Mouse (Mus musculus) megakaryocyte, adult 5-6 weeks (primary cell): ENCODE measurements around the gene Kat7. TPM values are rescaled to one million over a fixed set of nuclear protein-coding genes. Genes with fewer than 3 reads are reported as not detected.

Experiments
- ATAC-seq: 2 replicates; pipeline ENCODE4 v1.8.0; 2016; ENCODE audit warnings: mild to moderate bottlenecking, inconsistent platforms; ENCODE audit not compliant: poor library complexity, severe bottlenecking
- total RNA-seq, 2 experiments: library from RNA; stranded (forward) in 1 of 2; stranded (reverse) in 1 of 2; fragments of 153-499, 151-499 nt in 1 of 2; fragments of 221-1000, 200-1000 nt in 1 of 2; gene quantifications; 2 replicates each; pipeline versions ENCODE4 v1.2.3 to v1.2.4; 2015 to 2017

The Kat7 gene
- total RNA-seq, 2 experiments from 2014 or later, result 69.1 to 78.8 TPM

DNA sequence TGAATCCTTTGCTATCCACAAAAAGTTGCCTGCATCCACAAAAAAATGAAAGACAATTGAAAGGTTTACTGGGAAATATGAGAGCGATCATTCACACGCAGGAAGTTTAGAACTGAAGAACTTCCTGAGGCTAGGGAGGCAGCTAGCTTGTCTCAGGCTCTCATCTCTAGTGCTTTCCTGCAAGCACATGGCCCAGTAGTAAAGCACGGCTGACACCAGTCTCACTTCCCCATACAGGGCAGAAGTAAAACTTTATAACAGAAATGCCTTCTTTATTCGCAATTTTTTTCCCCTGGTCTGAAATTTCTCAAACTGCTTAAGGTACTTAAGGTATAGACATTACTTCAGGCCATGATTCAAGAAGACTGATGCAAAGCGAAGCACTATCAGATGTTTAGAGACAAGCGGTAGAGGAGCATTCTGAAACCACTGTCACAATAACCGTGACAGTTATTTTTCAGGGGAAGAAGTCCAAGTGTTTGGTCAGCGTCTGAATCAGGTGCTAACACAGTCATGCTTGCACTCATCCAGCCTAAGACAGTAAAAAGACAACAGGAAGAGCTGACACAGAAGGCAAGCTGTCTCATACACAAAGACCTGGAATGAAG lies 16.9 kb downstream of the Kat7 start:
- ATAC-seq, result peak; percentile 81

DNA sequence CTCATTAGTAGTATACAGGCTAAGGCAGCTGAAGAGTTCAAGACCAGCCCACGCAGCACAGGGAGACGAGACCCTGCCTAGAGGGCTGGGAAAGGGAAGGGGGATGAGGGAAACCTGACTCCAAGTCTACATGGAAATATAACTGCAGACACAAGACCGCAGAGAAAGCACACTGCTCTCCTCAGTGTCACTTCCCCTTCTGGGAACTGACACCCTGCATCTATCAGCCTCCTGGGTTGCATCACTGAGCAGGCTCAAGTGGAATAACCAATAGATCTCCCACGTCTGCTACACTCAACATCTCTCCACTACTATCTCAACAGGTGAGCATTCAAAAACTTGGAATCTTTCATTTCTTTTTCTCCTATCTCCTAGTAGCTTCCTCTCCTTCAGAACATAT lies 18.0 kb downstream of the Kat7 start:
- ATAC-seq, result peak; percentile 88

DNA sequence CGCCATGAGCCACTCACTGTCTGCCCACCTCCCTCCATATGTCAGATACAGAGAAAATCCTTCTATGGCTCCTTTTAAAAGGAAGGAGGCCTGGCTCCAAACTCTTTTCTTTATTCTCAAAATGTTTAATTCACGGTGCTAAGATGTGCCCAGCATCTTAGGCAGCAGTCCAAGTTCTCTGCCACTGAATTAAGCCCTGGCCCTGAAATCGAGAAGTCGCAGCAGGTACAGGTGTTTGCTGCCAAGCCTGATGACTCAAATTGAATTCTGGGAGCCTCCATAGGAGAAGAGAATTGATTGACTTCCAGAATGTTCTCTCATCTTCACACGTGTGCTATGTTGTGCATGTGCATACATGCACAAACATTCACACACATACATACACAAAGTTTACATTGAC lies 27.7 kb downstream of the Kat7 start:
- ATAC-seq, result no peak

DNA sequence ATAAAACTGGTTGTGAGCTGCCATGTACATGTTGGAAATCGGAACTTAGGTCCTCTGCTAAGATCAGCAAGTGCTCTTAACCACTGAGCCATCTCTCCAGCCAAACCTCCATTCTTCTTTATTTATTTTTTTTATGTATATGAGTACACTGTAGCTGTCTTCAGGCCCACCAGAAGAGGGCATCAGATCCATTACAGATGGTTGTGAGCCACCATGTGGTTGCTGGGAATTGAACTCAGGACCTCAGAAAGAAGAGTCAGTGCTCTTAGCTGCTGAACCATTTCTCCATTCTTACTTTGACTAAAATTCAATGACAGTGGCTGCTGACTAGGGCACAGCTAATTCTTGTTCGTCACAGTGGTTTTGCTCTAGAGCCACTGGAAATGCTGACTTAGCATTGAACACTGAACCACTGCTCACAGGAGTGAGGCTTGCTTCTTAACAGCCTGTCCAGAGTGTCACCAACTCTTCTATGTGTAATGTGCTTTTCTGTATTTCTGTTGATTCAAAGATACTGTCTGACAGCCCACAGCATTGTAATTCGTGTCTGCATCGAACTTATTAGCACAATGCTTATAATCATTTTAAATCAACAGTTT lies 30.9 kb downstream of the Kat7 start:
- no peak for ATAC-seq

DNA sequence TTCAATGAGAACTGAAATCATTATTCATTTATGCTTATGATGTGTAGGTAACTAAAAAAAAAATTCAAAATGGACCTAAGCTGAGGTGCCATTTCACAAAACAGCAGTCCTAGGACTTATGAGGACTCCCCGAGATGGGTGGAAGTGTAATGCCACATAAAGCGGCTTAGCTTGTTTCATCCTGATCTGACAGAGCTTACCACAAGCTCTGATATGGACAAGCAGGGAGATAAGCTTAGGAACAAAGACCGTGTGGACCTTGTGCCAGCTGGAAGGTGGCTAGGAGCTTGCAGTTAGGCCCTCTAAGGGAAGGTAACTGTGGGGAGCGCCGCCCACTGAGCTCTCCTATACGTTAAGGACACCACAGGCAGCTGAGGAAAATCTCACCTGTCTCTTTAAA lies 34.0 kb downstream of the Kat7 start:
- no peak for ATAC-seq

DNA sequence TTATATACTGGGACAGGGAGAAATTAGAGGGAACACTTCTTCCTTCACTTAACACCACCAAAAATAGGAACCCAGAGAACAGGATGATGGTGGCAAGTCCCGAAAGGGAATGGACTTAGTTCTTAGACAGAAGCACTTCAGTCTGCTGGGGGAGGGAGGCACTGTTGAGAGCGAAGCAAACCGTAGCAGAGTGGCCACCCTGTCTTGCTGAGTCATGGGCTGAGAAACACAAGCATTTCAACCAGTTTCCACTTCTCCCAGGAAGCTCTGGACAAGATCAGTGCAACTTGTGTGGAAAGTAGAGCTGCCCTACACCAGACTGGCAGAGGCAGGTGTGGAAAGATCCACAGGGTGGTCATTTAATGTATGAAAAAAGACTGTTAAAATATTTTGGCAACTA lies 35.4 kb downstream of the Kat7 start:
- peak; percentile 35; the same call in 1 of the 2 replicates for ATAC-seq

DNA sequence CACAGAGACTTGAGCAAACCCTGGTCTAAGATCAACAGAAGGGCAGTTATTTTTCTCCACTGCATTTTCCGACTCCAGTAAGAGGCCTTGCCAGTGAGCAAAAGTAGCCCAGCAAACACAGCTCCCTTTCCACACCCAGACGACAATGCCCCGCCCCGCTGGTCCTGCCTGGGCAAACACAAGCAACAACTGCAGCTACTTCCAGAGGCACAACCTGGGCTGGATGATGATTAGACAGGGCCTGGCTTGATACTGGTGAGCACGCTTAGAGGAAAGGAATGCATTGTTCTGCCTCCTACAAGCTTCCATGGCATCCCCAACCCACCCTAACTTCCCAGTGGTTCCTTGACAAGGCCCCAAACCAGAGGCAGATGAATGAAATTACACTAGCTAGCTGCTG lies 36.4 kb downstream of the Kat7 start:
- no peak for ATAC-seq

DNA sequence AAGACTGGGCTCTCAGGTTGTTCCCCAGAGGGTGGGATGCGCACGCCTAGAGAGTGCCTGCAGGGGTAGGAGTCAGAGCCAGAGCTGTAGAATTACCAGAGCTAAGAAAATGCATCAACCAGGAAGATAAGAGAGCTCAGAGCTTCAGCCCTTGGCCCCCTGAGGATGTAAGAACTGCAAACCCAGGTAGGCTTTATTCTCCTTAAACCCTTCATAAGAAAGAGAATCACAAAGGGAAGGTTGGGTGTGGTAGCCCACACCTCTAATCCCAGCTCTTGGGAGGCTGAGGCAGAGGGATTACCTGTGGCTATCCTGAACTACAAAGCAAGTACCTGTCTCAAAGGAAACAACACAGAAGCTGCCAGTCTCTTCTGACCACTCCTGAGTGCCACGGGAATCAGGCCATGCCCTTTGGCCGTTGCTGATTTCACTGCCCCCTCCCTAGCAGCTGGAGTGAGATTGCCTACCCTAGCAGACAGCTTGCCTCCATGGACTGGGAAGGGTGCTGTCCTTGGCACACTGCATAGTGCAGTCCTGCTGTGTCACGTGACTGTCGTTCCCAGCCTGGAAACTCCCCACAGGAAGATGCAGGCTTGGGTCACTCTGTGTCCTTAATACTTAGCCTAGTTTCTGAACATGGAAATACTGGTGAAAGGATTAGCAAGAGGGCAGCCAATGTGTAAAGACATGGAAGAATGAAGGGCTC lies 43.4 kb downstream of the Kat7 start:
- no peak for ATAC-seq

DNA sequence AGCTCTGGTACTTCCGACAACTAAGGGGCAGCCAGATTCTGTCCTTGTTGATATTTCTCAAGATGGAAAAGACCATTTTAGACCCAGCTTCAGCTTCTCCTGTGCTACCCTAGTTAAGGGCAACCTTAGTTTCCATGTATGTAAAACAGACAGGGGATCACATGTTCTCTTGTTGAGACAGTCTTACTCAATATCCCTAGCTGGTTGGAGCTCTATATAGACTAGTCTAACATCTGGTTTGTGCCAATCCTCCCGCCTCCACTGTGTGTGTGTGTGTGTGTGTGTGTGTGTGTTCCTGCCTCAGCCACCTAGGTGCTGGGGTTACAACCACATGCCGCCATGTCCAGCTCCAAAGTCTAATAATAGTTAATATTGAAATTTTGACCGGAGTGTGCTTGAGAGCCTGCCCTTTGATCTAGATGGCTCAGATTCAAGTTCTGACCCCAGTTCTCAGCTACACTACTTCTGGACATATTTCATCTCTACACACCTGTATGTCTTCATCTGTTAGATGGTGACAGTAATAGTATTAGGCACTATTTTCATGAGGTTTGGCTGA lies 45.5 kb downstream of the Kat7 start:
- ATAC-seq, result no peak

DNA sequence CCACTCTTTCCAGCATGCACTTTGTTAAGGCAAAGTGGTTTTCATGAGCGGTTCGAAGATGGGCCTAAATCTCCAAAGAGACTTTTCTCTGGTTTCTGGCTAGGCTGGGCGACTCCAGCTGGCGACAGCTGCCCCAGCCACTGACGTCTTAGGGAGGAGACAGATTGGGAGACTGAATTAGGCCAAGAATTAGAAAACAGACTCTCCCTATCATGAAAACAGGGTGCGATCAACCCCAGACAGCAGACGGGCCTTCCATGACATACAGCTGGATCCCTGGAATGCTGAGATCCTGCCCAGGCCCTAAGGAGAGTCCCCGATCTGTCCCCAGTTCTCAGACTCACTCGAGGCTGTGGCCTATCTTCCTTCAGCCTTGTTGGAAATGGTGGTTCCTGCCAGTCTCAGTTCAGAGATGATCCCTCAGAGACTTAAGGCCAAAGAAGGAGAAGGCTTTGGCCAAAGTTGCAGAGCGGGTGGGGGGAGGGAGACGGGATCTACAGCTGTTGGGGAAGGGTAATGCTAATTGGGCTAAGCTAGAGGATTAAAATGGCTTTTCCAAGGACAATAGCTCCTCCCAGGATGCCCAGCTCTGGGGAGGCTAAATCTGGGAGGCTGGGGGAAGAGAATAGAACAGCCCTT lies 46.1 kb downstream of the Kat7 start:
- no peak for ATAC-seq

DNA sequence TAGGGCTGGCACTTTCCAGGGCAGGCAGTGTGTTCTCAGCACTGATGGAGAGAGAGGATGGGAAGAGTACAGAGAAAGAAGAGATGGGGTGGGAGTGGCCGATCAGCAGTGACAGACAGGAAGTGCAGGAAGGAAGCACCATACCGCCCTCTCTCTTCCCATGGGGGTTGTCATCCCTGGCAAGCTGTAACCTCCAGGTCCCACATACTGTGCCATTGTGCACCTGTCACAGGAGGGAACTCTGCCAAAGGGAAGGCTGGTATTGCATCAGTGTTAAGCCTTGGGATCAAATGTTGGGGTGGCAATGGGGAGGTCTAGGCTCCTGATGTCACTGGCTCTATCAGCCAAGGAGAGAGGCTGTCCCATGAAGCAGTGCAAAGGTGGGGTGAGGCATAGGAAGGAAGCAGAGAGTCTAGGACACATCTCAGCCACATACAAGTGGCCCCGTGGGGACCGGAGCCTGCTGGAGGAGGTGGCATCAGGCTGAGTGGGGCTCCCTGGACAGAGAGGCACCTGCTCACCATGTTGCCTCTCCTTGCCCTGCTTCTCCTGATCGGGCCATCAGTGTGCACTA lies 48.8 kb downstream of the Kat7 start, which contains the start of gene Tac4:
Gene Tac4 (plus strand): TSS at position 352 of the 574 bp plus-strand sequence.
- no peak for ATAC-seq

DNA sequence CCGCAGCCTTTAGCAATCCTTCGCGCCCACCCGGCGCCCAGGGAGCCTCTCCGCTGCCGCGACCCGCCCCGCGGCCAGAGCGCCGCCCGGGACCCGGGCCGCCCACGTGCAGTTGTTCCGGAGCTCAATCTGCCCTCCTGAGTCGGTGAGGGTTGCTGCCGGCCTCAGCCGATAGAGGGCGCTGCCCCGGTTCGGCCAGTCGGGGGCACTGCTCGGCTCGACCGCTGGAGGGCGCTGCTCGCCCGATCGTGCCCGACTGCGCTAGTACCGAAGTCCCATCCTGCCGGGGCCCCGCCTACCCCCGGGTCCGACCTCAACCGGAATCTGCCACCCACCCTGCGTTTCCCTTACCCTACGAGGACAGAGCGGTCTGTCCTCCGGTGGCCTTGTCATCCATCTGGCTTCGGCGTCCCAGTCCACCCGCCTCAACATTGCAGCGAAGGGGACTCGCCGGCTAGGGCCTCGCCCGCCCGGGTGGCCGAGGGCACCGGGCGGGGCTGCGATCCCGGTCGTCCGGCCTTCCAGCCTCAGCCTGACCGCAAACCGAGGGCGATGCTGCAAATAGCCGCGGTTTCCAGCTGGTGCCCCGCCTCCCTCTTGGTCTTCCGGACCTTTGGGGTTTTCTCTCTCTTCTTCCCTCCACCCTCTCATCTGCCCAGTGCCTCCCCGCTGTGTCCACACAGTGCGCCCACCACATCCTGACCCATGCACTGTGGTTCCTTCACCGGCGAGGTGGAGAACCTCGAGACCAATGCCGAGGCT lies 50.8 kb downstream of the Kat7 start:
- ATAC-seq, result peak; percentile 83

DNA sequence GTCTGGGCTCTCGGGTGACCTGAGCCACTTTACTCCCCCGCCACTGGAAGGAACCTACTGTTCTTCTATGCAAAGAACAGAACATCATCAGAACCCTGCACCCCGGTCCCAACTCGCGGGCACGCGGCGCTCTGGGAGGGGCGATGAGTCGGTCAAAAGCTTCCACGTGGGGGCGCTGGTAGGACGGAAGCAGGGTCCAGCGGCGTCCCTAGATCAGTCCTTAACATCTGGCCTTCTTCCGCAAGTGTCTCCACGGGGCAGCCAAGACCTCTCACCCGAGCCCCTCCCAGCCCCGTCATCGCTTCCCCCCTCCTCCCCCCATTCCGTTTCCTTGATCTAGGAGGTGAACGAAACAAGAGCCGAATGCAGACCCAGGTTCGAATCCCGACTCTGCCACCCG lies 51.6 kb downstream of the Kat7 start:
- ATAC-seq, result peak; percentile 54

DNA sequence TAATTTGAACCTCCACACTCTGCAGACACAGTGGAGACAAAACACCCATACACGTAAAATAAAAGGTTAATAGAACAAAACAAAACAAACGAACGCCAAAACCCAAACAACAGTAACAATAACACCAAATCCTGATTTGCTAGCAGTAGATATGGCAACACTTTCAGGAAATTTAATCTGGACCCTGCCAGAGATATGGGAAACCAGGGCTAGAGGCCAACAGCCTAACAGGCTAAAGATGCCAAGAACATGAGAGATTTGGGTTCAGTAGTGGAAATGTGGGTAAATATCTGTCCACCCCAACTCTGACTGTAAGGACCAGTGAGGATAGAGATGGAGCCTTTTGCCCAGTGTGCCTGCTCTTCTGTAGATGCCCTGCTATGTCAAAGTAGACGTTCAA lies 52.1 kb downstream of the Kat7 start:
- ATAC-seq, result no peak

DNA sequence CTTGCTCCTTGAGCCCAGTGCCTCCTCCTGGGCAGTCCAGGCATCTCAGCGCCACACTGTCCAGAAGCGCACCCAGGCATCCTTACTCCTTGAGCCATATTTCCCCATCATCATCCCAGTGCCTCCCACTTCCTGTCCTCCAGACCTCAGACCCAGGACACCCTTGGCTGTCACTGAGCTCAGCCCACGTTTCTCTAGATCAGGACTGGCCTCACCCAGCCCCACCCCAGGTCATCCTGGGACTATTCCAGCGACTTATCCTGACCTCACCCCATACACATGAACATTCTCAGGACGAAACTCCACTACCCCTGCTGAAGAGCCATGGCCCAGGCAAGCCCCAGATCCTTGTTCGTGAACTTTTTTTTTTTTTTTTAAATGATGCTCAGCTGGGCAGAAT lies 54.3 kb downstream of the Kat7 start:
- ATAC-seq, result no peak

DNA sequence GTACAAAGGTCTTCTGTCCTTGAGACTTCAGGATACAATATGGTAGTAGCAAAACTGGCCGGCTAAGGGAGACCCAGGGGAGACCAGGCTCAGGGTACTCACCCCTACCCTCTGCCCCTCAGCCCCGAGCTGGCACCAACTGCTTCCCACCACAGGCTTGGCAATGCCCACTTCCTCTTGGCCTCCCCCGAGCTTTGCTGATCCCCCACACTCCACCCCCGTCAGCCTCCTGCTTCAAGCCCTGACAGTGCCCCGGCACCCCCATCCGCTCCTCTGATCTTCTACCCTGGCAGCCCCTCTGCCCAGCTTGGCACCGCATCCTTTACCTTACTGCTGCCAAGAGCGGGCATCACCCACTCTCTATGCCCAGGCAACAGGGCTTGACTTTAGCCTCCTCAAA lies 55.9 kb downstream of the Kat7 start:
- no peak for ATAC-seq

DNA sequence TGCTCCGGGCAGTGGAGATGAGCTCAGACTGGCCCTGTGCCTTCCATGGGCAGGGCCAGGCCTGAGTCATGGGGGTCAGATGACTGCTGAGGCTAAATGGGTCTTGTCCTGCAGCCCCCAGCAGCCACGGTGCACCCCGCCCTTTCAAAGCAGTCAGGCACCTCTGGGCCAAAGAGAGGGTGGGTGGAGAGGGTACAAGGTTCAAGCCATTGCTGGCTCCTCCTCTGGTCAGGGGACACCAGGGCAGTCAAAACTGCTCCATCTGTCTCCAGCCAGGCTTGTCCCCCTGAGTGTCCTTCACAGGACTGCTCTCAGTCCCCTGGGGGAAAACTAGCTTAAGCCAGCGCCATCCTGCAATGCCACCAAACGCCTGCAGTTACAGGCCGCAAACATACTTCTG lies 57.9 kb downstream of the Kat7 start:
- no peak for ATAC-seq

DNA sequence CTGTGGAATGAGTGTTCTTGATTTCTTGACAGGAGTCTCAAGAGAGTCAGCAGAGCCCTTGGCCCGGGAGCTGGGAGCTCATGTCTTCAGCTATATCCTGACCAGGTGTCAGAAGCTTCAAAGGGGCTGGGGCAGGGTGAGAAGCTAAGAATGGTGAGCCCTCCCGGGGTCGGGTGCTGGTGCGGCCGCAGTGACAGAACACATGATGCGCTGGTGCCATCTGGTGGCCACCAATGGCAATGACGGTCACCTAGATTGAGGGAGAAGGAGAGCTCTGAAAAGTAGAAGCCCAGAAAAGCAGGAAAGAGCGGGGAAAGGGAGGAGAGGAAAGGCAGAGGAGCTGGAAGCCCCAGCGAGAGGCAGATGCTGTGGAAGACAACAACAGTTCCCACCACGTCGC lies 58.8 kb downstream of the Kat7 start:
- ATAC-seq, result peak; percentile 82

DNA sequence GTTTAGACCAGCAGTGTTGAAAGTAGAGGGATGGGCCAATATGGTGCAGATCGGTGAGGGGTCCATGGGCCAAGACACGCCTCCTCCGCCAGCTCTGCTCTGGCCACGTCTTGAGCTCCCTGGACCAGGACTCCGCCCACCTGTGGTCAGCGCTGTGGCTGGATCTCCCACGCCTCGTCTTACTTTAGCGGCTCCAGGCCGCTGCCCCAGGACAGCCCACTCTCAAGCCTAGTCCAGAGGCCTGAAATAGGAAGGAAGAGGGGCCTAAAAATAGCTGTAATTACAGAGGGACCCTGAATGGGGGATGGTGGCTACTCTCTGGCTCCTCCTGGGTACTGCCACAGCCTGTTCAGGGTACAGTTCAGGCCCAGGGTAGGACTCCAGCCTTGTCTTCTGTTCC lies 59.9 kb downstream of the Kat7 start:
- ATAC-seq, result no peak

DNA sequence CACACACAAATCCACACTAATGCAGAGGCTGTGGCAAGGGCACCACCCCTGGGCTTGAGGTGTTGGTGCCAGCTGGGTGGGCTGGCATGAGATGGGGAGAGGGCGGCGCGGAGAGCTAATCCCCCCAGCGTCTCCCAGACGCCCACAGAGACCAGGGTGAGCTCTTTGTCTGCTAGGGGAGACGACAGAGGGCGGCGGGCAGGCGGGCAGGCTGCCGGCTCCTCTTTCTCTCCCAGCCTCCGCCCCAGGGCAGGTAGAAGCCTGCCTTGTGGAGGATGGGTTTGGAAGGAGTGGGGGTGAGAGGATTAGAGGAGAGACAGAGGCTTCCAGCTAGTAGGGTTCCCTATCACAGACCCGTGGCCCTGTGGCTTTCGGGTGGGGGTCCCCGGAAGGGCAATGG lies 63.0 kb downstream of the Kat7 start:
- no peak for ATAC-seq

DNA sequence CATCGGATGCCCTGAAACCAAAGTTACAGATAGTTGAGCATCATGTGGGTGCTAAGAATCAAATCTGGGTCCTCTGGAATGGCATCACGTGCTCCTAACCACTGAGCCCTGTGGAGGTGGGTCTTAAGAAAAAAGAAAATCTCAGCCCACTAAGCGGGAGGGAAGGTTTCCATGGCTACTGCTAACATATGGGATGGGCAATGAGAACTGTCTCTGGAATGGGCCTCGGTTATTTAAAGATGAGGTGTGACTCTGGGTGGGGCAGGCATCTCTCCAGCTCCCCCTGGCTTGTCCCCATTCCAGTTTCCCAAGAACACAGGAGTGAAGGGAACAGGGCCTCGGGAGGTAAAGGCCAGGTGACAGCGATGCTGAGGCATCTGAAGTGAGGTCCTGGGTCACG lies 64.6 kb downstream of the Kat7 start:
- ATAC-seq, result no peak
